Mouse (Mus musculus) left cerebral cortex, adult 8-10 months (tissue): ENCODE data around the gene Stard10. TPM values are rescaled to one million over a fixed set of nuclear protein-coding genes. Genes with fewer than 3 reads are reported as not detected.

Experiments used
- DNase-seq, 2 experiments: peaks; one replicate each; pipeline ENCODE4 v3.0.0; 2022; ENCODE audit warnings: low spot score in 2 of 2
- total RNA-seq, 4 experiments: library from RNA; stranded (reverse); gene quantifications; 2 replicates each; pipeline ENCODE4 v1.2.4; 2022

The Stard10 gene
- total RNA-seq, 4 experiments from 2014 or later = 90.3 to 98.6 (median 92.0) TPM

DNA sequence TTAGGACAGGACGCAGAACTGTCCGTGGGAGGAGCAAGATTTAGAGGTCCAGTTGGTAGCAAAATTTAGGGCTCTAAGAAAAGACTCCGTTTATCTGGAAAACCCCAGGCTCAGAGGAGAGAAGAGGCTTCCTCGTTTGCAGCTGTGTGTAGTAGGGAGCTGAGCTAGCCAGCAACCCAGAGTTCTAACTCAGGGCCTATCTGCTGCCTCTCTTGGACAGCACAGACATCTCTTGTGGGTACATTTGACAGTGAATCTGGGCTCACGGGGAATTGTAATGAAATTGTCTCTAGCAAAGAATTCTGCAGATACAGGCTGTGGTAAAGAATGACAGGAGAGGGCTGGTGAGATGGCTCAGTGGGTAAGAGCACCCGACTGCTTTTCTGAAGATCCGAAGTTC, 14.2 kb upstream of the Stard10 start:
- DNase-seq = no peak

- no peak for DNase-seq
These were observed 10.0 kb upstream of the Stard10 start for GRCm38 (mm10) chr7:101306841-101307240.

GRCm38 (mm10) chr7:101309985-101310326, 6.9 kb upstream of the Stard10 start:
- DNase-seq = no peak

DNA sequence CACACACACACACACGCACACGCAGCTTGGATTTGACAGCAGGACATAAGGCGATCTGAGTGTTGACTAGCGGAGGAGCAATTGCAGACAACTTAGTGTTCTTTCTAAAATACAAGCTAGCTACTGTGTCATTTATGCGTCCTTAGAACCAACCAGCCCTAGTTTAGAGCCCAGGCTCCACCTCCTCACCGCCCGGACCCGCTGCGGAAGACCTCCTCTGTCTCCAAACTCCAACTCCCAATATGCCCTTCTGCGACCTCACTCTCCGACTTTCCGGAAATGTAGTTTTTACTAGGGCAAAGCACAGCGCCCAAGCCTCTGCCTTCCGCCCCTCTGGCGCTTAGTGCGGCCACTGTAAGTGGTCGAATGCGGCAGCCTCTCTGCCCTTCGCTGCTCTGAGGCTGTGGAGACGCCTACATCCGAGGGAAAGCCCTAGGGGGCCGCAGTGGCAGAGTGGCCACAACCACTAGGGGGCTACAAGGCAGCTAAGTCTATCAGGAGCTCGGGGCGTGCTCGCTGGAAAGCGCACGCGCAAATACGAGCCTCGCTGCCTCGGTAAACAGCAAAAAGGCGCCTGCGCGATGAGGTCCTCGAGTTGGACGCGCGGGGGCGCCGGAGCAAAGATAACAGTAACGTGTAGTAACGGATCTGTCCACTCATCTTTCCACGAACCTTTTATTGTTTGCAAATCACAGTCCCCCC, 6.4 kb upstream of the Stard10 start:
- peak; percentile 96 for DNase-seq

- no peak for DNase-seq
These were observed 5.8 kb upstream of the Stard10 start for GRCm38 (mm10) chr7:101311061-101311460.

DNA sequence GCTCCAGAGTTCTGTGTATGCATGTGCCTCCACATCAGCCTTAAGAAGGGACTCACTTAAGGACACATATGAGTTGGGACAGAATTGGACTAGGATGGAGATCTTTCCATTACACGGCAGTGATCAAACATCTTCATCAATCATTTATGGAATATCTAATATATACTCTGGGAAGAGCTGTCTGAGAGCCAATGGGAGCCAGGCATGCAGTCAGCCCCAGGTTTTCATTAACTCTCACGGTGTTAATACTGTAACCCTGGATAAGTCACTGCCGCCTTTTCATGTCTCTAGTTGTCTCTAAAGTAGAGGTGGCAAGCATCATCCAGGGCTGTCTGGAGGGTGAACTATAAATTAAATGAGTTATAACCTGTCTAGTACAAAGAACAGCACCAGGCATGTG, 3.9 kb upstream of the Stard10 start:
- no peak for DNase-seq

GRCm38 (mm10) chr7:101314396-101314795, 2.5 kb upstream of the Stard10 start:
- DNase-seq = peak in 1 of 2 experiments; percentile 86

GRCm38 (mm10) chr7:101315699-101316098, 1.2 kb upstream of the Stard10 start:
- DNase-seq = no peak

GRCm38 (mm10) chr7:101316591-101317001, 290 bp upstream of the Stard10 start:
- DNase-seq = no peak

DNA sequence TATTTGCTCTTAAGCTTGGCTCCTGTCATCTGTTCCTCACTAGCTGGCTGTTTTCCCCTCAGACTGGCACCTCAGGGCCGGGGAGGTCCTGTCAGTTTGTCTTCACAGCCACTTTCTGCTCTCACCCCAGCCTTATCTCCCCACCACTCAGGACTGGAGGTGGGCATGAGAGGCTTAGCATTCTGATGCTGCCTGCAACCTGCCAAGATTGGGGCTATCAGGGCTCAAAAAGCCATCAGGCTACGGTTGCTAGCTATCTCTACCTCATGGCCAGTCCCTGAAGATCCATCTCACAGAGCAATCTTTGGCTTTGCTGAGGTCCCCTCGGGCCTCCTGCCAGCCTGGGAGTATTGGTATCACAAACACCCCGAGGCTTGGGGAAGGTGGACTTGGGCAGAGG, 2.0 kb downstream of the Stard10 start:
- no peak for DNase-seq

DNA sequence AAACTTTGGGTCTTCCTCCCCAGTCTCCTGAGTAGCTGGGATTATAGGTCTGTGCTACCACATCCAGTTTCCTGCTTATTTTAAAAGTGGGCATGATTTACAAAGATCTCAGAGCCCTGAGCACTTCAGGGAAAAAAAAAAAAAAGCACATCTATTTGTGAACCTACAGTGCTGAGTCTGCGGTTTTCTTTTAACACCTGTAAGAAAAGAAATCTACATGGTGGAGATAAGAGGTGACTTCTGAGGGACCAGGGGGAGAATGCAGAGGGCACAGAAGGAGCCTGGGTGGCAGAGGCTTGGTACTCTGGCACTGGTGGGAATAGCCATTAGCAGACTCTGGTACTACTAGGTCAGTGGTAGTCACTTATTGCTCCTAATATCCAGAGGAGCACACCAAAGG, 2.9 kb downstream of the Stard10 start:
- no peak for DNase-seq

GRCm38 (mm10) chr7:101320399-101321217, 3.7 kb downstream of the Stard10 start:
- no peak for DNase-seq

- DNase-seq = no peak
These were observed 4.4 kb downstream of the Stard10 start for GRCm38 (mm10) chr7:101321218-101321827.

- no peak for DNase-seq
These were observed 6.3 kb downstream of the Stard10 start for GRCm38 (mm10) chr7:101323141-101323594.

DNA sequence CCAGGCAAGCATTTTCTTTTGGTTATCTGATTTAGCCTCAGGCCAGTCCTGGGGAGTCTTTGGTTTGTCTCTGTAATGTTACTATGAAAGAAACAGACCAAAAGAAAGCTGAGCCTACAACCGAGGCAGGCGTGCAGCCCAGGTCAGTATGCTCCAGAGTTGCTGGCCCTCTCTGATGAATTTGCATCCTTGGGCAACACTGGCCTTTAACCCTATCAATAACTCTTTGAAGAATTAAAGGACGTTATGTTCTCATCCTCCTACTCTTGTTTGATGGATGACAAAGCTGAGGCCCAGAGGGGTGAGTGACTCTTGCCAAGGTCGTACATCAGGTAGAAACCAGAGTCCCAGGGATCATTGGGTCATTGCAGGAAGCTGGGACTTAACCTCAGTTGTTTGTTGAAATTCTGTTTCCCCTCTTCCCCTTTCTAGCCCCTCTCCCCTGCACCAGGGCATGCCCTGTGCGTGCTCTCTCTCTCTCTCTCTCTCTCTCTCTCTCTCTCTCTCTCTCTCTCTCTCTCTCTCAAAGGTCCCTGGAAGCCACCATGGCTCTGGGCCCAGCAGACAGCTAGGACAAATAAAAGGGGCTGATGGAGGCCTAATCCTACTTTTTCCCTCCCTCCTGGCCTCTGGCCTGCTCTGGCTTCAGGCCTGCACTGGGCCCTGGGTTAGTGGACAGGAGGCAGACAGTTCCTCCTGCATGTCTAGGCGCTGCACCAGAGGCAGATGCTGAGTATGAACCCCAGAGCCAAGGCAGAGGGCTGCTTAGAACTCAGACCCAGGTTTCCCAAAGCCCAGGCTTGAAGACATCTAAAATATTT, 7.5 kb downstream of the Stard10 start:
- DNase-seq = no peak

GRCm38 (mm10) chr7:101326006-101326405, 9.1 kb downstream of the Stard10 start:
- DNase-seq = no peak

- no peak for DNase-seq
These were observed 10.4 kb downstream of the Stard10 start for GRCm38 (mm10) chr7:101327263-101327662.

GRCm38 (mm10) chr7:101327786-101328185, 10.9 kb downstream of the Stard10 start:
- no peak for DNase-seq

DNA sequence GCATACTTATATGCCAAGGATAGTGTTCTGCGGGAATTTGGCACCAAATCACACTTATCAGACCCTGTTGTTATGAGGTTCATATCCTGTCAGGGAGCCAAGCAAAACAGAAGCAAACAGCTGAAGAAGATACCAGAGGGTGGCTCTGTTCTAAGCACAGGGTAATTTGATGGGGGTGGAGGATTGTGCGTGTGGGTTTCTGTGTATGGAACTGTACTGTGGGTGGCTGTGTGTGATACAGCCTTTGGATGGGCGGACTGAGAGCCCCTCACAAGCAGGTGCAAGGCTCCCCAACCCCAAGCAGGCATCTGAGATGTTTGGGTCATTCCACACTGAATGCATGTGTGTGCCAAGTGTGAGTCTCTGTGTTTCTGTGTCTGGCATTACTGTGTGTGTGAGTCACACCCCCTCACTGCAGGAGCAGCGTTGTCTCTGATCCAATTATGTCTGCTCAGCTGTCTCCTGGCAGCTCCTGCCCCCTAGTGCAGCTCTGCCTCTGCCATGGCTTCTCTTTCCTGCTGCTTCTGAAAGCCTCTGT, 11.8 kb downstream of the Stard10 start:
- peak; percentile 49 to 85 for DNase-seq

DNA sequence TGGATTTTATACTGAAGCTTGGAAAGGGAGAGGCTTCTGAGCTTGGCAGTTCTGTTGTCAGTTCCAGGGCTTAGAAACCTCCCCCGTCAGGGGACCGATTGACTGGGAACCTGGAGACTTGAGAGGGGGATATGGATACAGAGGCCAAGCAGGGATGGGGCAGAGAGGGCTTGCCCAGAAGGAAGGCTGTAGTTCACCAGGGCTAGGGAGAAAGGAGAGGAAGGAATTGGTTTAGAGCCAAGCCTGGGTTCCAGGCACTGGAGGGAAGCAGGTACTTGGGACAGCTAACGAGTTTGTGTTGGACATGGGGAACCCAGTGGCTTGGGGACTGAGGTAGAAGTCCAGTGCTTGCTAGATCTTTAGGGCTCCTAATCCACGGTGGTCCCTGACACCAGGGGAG, 12.7 kb downstream of the Stard10 start:
- DNase-seq = no peak
